Mouse (Mus musculus): ENCODE results near the gene Cc2d1b. TPM values are rescaled to one million over a fixed set of nuclear protein-coding genes. Genes with fewer than 3 reads are reported as not detected.

The Cc2d1b gene
- polyA plus RNA-seq, 1 experiment from 2014 or later, result 20.5 TPM

DNA sequence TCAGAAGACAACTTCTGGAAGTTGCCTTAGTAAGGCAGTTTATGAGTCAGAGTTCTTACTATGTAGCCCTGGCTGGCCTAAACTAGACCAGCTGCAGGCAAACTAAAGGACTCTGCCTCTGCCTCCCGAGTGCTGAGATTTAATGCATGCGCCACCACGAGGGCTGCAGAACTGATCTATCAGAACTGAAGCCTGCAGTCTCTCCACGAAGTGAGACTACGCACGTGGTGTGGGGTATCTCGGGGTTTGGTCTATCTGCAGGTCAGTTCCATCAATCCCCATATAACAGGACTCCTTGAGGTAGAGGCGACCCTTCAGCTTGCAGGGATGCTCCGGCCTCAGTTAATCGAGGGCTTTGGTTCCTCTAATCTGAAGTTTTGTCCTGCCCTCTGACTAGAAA, 575 bp upstream of the Cc2d1b start:
- Histone ChIP-seq H3K9ac (replicated peaks) (peak overlapping the region; percentile 91), H3K27me3 (no peaks in the 10 kb centered on the region), H3K4me2 (replicated peaks) (peak overlapping the region; percentile 83), H3K27ac (peak overlapping the region; percentile 92), H3K4me1 (replicated peaks) (peaks cover 18% of the 10 kb centered on the region), H3K36me3 (peaks cover 3% of the 10 kb centered on the region), H3K4me3 (replicated peaks) (peak overlapping the region; percentile 77), H3K9me3 (no peaks in the 10 kb centered on the region)
- peak; percentile 72 for ATAC-seq
- 1% methylated on average over 10 of the region's 10 CpGs for WGBS

DNA sequence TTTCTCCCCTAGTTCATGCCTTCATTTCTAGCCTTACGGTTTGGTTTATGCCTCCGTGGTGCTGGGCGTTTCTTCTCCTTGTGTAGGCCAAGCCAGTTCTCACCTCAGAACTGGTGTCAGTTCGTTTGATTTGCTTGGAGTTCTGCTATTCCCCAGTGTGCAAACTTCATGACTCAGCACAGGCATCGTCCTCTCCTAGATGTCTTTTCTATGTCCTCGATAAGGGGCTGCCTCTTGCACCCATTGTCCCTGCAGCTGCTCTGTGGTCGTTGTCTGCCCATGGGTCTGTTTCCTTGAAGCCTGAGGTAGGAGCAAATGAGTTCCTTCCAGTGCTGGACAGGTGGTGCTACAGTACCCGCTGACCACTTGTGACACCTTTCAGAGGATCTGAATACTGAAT, 796 bp downstream of the Cc2d1b start:
- Histone ChIP-seq H3K9ac (replicated peaks) (peak overlapping the region; percentile 91), H3K36me3 (peaks cover 17% of the 10 kb centered on the region), H3K9me3 (no peaks in the 10 kb centered on the region), H3K4me3 (replicated peaks) (peak overlapping the region; percentile 77), H3K27me3 (no peaks in the 10 kb centered on the region), H3K27ac (peak overlapping the region; percentile 92), H3K4me2 (replicated peaks) (peak overlapping the region; percentile 83), H3K4me1 (replicated peaks) (peaks cover 18% of the 10 kb centered on the region)
- WGBS, result 16% methylated on average over 8 of the region's 8 CpGs
- peak; percentile 10 for ATAC-seq

DNA sequence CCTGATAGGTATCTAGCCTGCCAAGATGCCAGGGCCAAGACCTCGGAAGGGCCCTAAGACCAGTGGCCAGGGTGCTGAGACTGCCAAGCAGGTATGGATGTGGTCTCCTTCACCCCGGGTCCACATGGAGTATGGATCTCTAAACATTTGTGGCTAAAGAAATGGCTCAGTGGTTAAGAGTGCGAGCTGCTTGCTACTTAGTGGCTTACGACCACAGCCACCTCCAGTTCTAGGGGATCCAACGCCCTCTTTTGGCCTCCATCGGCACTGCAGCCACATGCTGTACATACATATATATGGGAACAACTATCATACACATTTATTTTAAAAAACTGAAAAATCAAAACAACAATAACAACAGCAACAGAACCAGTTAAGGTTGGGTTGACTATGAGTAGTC, 1.8 kb downstream of the Cc2d1b start:
- 98% methylated on average over 6 of the region's 6 CpGs for WGBS
- no peaks in the 10 kb centered on the region for H3K9me3 ChIP-seq
- peaks cover 18% of the 10 kb centered on the region for H3K4me1 ChIP-seq (replicated peaks)
- H3K36me3 ChIP-seq, result peaks cover 27% of the 10 kb centered on the region
- ATAC-seq, result no peak
- H3K27me3 ChIP-seq, result no peaks in the 10 kb centered on the region
- no peak overlapping the region for H3K4me3 ChIP-seq (replicated peaks)
- H3K9ac ChIP-seq (replicated peaks), result no peak overlapping the region
- H3K4me2 ChIP-seq (replicated peaks), result 0 out of 2 replicates have a peak overlapping the region, but pooled peaks have one; percentile 83
- H3K27ac ChIP-seq, result no peak overlapping the region

DNA sequence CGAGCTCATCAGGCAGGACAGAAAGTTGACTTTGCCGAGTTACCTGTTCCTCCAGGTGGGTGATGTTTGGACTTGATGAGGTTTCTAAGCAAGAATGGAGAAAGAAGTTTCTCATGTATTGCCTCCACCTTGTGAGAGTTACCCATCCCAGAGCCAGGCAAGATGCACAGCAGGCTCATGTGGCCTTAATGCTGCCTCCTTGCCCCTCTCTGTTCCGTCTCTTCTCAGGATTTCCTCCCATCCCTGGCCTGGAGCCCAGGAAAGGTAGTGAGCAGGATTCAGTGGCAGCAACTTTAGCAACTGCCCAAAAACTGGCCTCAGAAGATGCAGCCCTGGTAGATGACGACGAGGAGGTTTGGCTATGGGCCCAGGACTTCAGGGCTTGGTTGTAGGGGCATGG, 7.3 kb downstream of the Cc2d1b start:
- H3K36me3 ChIP-seq, result peaks cover 82% of the 10 kb centered on the region
- no peaks in the 10 kb centered on the region for H3K9me3 ChIP-seq
- 93% methylated on average over 5 of the region's 5 CpGs for WGBS
- no peak overlapping the region for H3K27ac ChIP-seq
- no peak overlapping the region for H3K4me2 ChIP-seq (replicated peaks)
- H3K9ac ChIP-seq (replicated peaks), result no peak overlapping the region
- no peaks in the 10 kb centered on the region for H3K27me3 ChIP-seq
- H3K4me1 ChIP-seq (replicated peaks), result no peaks in the 10 kb centered on the region
- no peak for ATAC-seq
- no peak overlapping the region for H3K4me3 ChIP-seq (replicated peaks)

DNA sequence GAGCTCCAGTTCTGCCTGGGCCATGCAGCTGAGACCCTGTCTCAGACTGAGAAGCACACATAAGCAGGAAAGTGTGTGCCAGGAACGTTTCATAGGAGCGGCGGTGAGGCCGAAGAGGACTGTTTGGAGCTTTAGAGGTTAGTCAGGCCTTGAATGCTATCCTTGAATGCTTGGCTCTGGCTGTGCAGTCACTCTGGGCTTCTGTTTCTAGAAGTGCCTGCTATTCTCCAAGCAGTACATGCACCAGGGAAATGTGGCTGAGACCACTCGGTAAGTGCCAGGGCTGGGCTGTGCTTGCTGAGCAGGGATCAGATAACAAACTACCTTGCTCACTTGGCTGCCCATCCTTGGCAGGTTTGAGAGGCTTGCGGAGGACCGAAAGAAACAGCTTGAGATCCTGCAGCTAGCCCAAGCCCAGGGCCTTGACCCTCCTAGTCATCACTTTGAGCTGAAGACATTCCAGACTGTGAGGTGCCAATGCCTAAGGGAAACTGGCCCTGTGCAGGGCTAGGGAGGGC, 9.7 kb downstream of the Cc2d1b start:
- no peaks in the 10 kb centered on the region for H3K4me1 ChIP-seq (replicated peaks)
- no peaks in the 10 kb centered on the region for H3K9me3 ChIP-seq
- ATAC-seq, result no peak
- WGBS, result 89% methylated on average over 7 of the region's 7 CpGs
- no peak overlapping the region for H3K27ac ChIP-seq
- H3K4me2 ChIP-seq (replicated peaks), result no peak overlapping the region
- H3K4me3 ChIP-seq (replicated peaks), result no peak overlapping the region
- no peak overlapping the region for H3K9ac ChIP-seq (replicated peaks)
- no peaks in the 10 kb centered on the region for H3K27me3 ChIP-seq
- peaks cover 97% of the 10 kb centered on the region for H3K36me3 ChIP-seq

DNA sequence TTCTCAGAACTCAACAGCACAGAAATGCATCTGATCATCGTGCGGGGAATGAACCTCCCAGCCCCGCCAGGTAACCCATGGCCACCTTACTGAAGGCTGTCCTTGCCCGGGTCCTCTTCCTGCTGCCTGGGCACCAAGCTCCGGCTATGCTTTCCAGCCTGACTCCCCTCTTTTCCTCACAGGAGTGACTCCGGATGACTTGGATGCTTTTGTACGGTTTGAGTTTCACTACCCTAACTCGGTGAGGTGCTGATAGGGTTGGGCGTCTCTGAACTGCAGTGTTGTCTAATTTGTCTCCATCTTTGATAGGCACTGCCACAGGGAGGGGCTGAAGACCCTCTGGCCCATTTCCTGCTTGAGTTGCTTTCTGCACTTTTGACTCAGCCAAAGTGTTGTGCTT, 10.4 kb downstream of the Cc2d1b start:
- Histone ChIP-seq H3K4me3 (replicated peaks) (no peak overlapping the region), H3K27ac (no peak overlapping the region), H3K9me3 (no peaks in the 10 kb centered on the region), H3K9ac (replicated peaks) (no peak overlapping the region), H3K27me3 (no peaks in the 10 kb centered on the region), H3K4me2 (replicated peaks) (no peak overlapping the region), H3K4me1 (replicated peaks) (no peaks in the 10 kb centered on the region), H3K36me3 (peaks cover 95% of the 10 kb centered on the region)
- WGBS, result 95% methylated on average over 9 of the region's 9 CpGs
- ATAC-seq, result no peak

DNA sequence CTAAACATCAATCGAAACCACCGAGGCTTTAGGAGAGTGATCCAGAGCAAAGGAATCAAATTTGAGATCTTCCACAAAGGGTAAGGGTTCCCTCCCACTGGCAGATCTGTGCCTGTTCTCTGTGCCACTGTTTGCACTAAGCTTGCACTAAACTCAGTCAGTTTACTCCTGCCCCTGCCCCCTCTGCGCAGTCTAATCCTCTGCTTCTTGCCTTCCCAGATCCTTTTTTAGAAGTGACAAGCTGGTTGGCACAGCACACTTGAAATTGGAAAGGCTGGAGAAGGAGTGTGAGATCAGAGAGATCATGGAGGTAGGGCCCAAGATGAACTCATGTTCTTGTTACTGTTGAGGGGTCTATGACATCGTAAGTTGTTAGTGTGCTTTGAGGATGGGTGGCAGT, 11.9 kb downstream of the Cc2d1b start:
- H3K27ac ChIP-seq, result no peak overlapping the region
- H3K4me3 ChIP-seq (replicated peaks), result no peak overlapping the region
- H3K27me3 ChIP-seq, result no peaks in the 10 kb centered on the region
- no peaks in the 10 kb centered on the region for H3K4me1 ChIP-seq (replicated peaks)
- no peak for ATAC-seq
- H3K36me3 ChIP-seq, result peaks cover 90% of the 10 kb centered on the region
- 94% methylated on average over 4 of the region's 4 CpGs for WGBS
- H3K4me2 ChIP-seq (replicated peaks), result no peak overlapping the region
- no peaks in the 10 kb centered on the region for H3K9me3 ChIP-seq
- no peak overlapping the region for H3K9ac ChIP-seq (replicated peaks)

DNA sequence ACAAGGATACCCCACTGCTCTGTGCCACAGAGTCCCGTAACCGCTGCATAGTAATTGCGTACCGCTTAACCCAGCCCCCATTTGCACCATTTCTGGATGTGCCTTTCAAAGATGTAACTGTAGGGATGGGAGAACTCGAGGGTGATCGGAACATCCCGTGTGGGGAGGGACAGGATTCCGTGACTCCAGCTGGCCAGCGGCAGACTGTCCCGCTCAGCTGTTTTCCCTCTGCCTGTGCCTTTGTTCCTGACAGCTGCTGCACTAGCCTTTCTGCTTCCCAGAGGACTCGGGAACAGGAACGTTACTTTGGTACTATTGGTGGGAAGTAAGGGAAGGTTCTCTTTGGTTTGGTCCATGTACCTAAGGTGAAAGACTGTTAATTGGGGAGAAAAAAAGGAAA, 14.0 kb downstream of the Cc2d1b start:
- no peak for ATAC-seq
- Histone ChIP-seq H3K27me3 (no peaks in the 10 kb centered on the region), H3K9ac (replicated peaks) (no peak overlapping the region), H3K4me2 (replicated peaks) (no peak overlapping the region), H3K9me3 (no peaks in the 10 kb centered on the region), H3K27ac (peak overlapping the region; percentile 39; the same call in 1 of the 2 replicates), H3K36me3 (peaks cover 81% of the 10 kb centered on the region), H3K4me3 (replicated peaks) (no peak overlapping the region), H3K4me1 (replicated peaks) (no peaks in the 10 kb centered on the region)
- 74% methylated on average over 12 of the region's 12 CpGs for WGBS

DNA sequence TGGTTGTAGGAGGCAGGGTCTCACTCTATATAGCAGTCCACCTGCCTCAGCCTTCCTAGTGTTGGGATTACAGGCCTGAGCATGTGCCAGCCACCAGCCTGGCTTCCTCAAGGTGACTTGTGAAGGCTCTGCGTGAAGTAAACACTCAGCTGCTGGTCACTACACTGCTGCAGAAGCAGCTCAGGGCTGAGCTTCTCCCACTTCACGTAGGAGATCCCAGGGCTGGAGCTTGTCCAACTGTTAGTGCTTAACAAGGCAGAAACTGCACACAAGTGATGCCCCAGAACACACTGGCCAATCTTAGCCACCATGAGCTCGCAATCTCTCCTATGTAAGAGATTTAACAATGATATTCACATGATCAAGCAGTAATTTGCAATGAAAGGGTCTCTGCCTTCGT, 15.0 kb downstream of the Cc2d1b start:
- H3K27ac ChIP-seq, result no peak overlapping the region
- WGBS, result 60% methylated on average over 4 of the region's 4 CpGs
- H3K9ac ChIP-seq (replicated peaks), result no peak overlapping the region
- no peaks in the 10 kb centered on the region for H3K9me3 ChIP-seq
- no peak for ATAC-seq
- H3K4me2 ChIP-seq (replicated peaks), result no peak overlapping the region
- H3K4me1 ChIP-seq (replicated peaks), result no peaks in the 10 kb centered on the region
- peaks cover 74% of the 10 kb centered on the region for H3K36me3 ChIP-seq
- H3K4me3 ChIP-seq (replicated peaks), result no peak overlapping the region
- no peaks in the 10 kb centered on the region for H3K27me3 ChIP-seq

DNA sequence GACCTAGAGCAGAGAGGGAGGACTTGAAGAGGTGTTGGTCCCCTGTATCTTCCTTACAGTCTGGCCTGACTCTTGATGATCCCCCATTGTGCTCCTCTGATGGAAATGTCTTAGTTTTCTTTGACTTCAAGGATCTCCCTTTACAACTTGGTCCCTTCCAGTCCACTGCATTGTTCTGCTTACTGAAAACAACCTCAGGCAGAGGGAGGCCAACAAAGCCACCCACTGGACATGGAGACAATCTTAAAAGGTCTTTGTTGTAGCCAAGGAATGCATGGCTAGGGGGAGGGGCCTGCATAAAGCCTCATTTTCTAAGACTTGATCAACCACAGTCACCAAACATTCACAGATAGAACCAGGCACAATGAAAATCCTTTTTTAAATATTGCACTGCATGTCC, 15.4 kb downstream of the Cc2d1b start:
- Histone ChIP-seq H3K27me3 (no peaks in the 10 kb centered on the region), H3K36me3 (peaks cover 70% of the 10 kb centered on the region)

DNA sequence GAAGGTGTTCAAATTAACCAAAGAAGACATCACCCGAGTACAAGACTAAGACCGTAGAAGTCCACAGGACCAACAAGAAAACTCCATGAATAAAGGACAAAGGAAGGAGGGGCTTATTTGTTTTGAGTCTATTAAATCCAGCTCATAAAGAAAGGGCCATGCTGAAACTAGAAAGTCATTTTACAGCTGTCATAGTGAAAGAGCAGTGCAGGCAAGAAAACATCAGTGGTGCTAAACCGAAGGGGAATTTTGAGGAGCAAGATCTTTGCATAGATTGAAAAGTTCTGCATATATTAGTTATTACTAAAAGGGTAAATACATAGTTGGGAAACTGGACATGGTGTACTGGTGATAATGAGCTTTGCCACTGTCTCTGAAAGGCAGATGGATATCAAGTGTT, 18.0 kb downstream of the Cc2d1b start:
- Histone ChIP-seq H3K36me3 (peaks cover 64% of the 10 kb centered on the region), H3K9me3 (no peaks in the 10 kb centered on the region)
- 82% methylated on average over 3 of the region's 3 CpGs for WGBS

More for the DNA sequence above, 15.4 kb downstream of the Cc2d1b start:
- no peak for ATAC-seq
- Histone ChIP-seq H3K4me3 (replicated peaks) (no peak overlapping the region), H3K27ac (no peak overlapping the region), H3K4me2 (replicated peaks) (no peak overlapping the region), H3K9me3 (no peaks in the 10 kb centered on the region), H3K9ac (replicated peaks) (no peak overlapping the region), H3K4me1 (replicated peaks) (no peaks in the 10 kb centered on the region)

DNA sequence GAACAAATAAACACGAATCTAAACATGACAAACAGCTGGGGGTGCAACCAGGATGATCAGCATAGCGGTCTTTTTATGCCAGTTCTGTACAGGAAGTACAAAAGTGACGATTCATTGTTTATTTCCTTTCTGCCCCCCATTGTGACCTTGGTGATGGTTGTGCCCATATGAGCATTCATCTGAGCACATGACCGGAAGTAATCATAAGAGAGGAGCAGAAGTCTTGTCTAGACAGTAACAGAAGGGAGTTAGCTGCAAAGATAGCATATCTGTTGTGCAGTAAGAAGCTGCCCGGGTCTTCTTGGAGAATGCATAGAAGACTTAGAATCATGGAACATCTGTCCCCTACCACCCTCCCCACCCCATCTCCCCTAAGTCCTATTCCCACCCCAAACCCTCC, 19.0 kb downstream of the Cc2d1b start:
- Histone ChIP-seq H3K36me3 (peaks cover 63% of the 10 kb centered on the region), H3K4me1 (replicated peaks) (no peaks in the 10 kb centered on the region), H3K4me3 (replicated peaks) (no peak overlapping the region), H3K27ac (no peak overlapping the region), H3K9ac (replicated peaks) (no peak overlapping the region), H3K27me3 (no peaks in the 10 kb centered on the region), H3K4me2 (replicated peaks) (no peak overlapping the region), H3K9me3 (no peaks in the 10 kb centered on the region)
- ATAC-seq, result no peak
- 93% methylated on average over 5 of the region's 5 CpGs for WGBS

More for the DNA sequence above, 18.0 kb downstream of the Cc2d1b start:
- no peaks in the 10 kb centered on the region for H3K27me3 ChIP-seq
- no peak overlapping the region for H3K27ac ChIP-seq
- H3K9ac ChIP-seq (replicated peaks), result no peak overlapping the region
- no peak for ATAC-seq
- H3K4me2 ChIP-seq (replicated peaks), result no peak overlapping the region
- no peak overlapping the region for H3K4me3 ChIP-seq (replicated peaks)
- no peaks in the 10 kb centered on the region for H3K4me1 ChIP-seq (replicated peaks)

DNA sequence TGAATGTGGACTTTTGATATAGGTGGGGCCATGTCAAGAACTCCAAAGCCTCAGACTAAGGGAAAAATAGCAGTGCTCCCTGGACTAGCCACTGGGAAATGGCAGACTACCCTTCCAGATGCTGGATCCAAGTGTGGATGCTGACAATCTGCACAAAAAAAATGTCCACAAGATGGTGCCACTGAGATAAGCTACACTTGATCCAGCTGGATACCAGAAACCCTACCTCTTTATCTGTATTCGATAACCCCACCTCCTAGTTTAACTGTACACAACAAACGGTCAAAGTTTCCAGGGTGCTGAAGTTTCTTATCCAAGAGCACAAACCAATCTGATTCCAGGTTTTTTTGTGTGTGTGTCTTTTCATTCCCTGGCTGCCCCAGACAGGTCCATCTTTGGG, 44.7 kb downstream of the Cc2d1b start:
- Histone ChIP-seq H3K4me2 (replicated peaks) (no peak overlapping the region), H3K9me3 (no peaks in the 10 kb centered on the region)

More for the DNA sequence above, 44.7 kb downstream of the Cc2d1b start:
- no peak overlapping the region for H3K9ac ChIP-seq (replicated peaks)
- ATAC-seq, result no peak
- H3K36me3 ChIP-seq, result peaks cover 18% of the 10 kb centered on the region
- no peak overlapping the region for H3K4me3 ChIP-seq (replicated peaks)
- H3K4me1 ChIP-seq (replicated peaks), result no peaks in the 10 kb centered on the region
- H3K27me3 ChIP-seq, result no peaks in the 10 kb centered on the region
- 82% methylated on average over 2 of the region's 2 CpGs for WGBS
- no peak overlapping the region for H3K27ac ChIP-seq

All from midbrain, embryonic 13.5 days (tissue).